ENCODE assay signal across 10 mouse cellular contexts in genomic region chr17:5216965-5217546, GRCm38 (mm10).
DNase-seq lines count a peak whose midpoint lies in the region; ATAC-seq and TF ChIP-seq lines count a peak whose summit lies in the region.
"Had no signal": no experiment of that assay in that cellular context is flagged by ENCODE, and none has a peak within 500 bp of the region (broad histone marks: within the 10 kb centered on the region; RNA-seq: fewer than 3 reads in every experiment).

No protein-coding gene starts in this region.

- peak; percentile 57 for ATAC-seq in hindbrain, postnatal 0 days
- ATAC-seq in midbrain, postnatal 0 days (ENCODE audit: low FRiP score) = no peak
- ATAC-seq: Patski had no signal

- TF ChIP-seq CTCF in layer of hippocampus, adult 2 months (conservative IDR thresholded peaks at IDR 0.05) = no peak
- TF ChIP-seq CTCF in hindbrain, postnatal 0 days (IDR thresholded peaks at IDR 0.05; ENCODE audit: low read depth) = peak; percentile 11; the same call in 1 of the 2 replicates
- no peak for TF ChIP-seq CTCF in midbrain, postnatal 0 days (IDR thresholded peaks at IDR 0.05)

- no peak overlapping the region for H3K4me3 ChIP-seq in layer of hippocampus, adult 2 months
- H3K4me3 ChIP-seq in hindbrain, postnatal 0 days (ENCODE audit: low read length) = no peak overlapping the region
- H3K4me3 ChIP-seq in midbrain, postnatal 0 days (ENCODE audit: low read depth, low read length) = no peak overlapping the region
- H3K4me3 ChIP-seq: limb, embryonic 15.5 days had no signal

- H3K27ac ChIP-seq in layer of hippocampus, adult 2 months = peak overlapping the region; percentile 16
- H3K27ac ChIP-seq in hindbrain, postnatal 0 days = peak overlapping the region; percentile 29; the same call in 1 of the 2 replicates
- H3K27ac ChIP-seq in midbrain, postnatal 0 days (ENCODE audit: low read depth, low read length) = no peak overlapping the region
- H3K27ac ChIP-seq: limb, embryonic 15.5 days had no signal

- H3K9ac ChIP-seq in hindbrain, postnatal 0 days (replicated peaks; ENCODE audit: low read length) = no peak overlapping the region
- no peak overlapping the region for H3K9ac ChIP-seq in midbrain, postnatal 0 days (replicated peaks; ENCODE audit: low read length, poor library complexity, severe bottlenecking)
- H3K9ac ChIP-seq: limb, embryonic 15.5 days had no signal

- DNase-seq in layer of hippocampus, adult 2 months (ENCODE audit: low spot score in 2 of 2) = no peak
- no peak for DNase-seq in layer of hippocampus, adult 9-11 months
- DNase-seq in hindbrain, postnatal 0 days (ENCODE audit: low spot score) = no peak
- peak; percentile 53 for DNase-seq in kidney, postnatal 14 days
- peak; percentile 56 for DNase-seq in midbrain, postnatal 0 days (ENCODE audit: low spot score)
- no peak for DNase-seq in spleen, postnatal 4 days (ENCODE audit: low spot score in 2 of 2)
- no peak for DNase-seq in frontal cortex, postnatal 10 days (ENCODE audit: low spot score in 2 of 2)
- DNase-seq: heart, adult 18-20 months had no signal

- 34% methylated on average over 10 of the region's 10 CpGs for WGBS in hindbrain, postnatal 0 days
- WGBS in midbrain, postnatal 0 days = 50% methylated on average over 10 of the region's 10 CpGs

- no peaks in the 10 kb centered on the region for H3K36me3 ChIP-seq in hindbrain, postnatal 0 days (ENCODE audit: insufficient read depth, low read length)
- no peaks in the 10 kb centered on the region for H3K36me3 ChIP-seq in midbrain, postnatal 0 days (ENCODE audit: insufficient read depth, low read length)
- H3K36me3 ChIP-seq: limb, embryonic 15.5 days had no signal

- H3K9me3 ChIP-seq in hindbrain, postnatal 0 days (ENCODE audit: low read length) = no peaks in the 10 kb centered on the region
- no peaks in the 10 kb centered on the region for H3K9me3 ChIP-seq in midbrain, postnatal 0 days (ENCODE audit: low read length)
- H3K9me3 ChIP-seq: limb, embryonic 15.5 days had no signal

- H3K4me2 ChIP-seq in hindbrain, postnatal 0 days (ENCODE audit: low read depth, low read length) = no peak overlapping the region
- H3K4me2 ChIP-seq in midbrain, postnatal 0 days (ENCODE audit: low read depth, low read length, poor library complexity, severe bottlenecking) = no peak overlapping the region
- H3K4me2 ChIP-seq: limb, embryonic 15.5 days had no signal

- no peaks in the 10 kb centered on the region for H3K27me3 ChIP-seq in hindbrain, postnatal 0 days (ENCODE audit: insufficient read depth, low read length)
- H3K27me3 ChIP-seq in midbrain, postnatal 0 days (ENCODE audit: insufficient read depth, low read length) = no peaks in the 10 kb centered on the region
- H3K27me3 ChIP-seq: limb, embryonic 15.5 days; Patski had no signal

- peaks cover 42% of the 10 kb centered on the region for H3K4me1 ChIP-seq in hindbrain, postnatal 0 days (ENCODE audit: insufficient read depth, low read length)
- H3K4me1 ChIP-seq in midbrain, postnatal 0 days (ENCODE audit: insufficient read depth, low read length) = peaks cover 20% of the 10 kb centered on the region

Comparison
In these comparisons a context has a peak if more than half of its experiments do, and no peak if none do; other contexts are left out.
1. DNase-seq: peak in kidney, postnatal 14 days (single experiment) and midbrain, postnatal 0 days (single experiment); none in layer of hippocampus, adult 2 months (0 of 2), layer of hippocampus, adult 9-11 months (single experiment), hindbrain, postnatal 0 days (single experiment), spleen, postnatal 4 days (0 of 2) and frontal cortex, postnatal 10 days (0 of 2).